Mouse (Mus musculus): Measurements from ENCODE around the gene Nr2f2.

Nr2f2 gene

GRCm38 (mm10) chr7:70350781-70351551, 15.6 kb downstream of the Nr2f2 start:
- no peak for DNase-seq (ENCODE audit: low spot score)

GRCm38 (mm10) chr7:70349981-70350670, 16.4 kb downstream of the Nr2f2 start:
- DNase-seq (ENCODE audit: low spot score), result no peak

GRCm38 (mm10) chr7:70348977-70349615, 17.4 kb downstream of the Nr2f2 start:
- no peak for DNase-seq (ENCODE audit: low spot score)

- no peak for DNase-seq (ENCODE audit: low spot score)
Measured at GRCm38 (mm10) chr7:70348064-70348976, 18.2 kb downstream of the Nr2f2 start.

GRCm38 (mm10) chr7:70347618-70347958, 18.9 kb downstream of the Nr2f2 start:
- DNase-seq (ENCODE audit: low spot score), result no peak

- no peak for DNase-seq (ENCODE audit: low spot score)
Measured at GRCm38 (mm10) chr7:70346951-70347617, 19.5 kb downstream of the Nr2f2 start.

GRCm38 (mm10) chr7:70346010-70346536, 20.5 kb downstream of the Nr2f2 start:
- no peak for DNase-seq (ENCODE audit: low spot score)

- no peak for DNase-seq (ENCODE audit: low spot score)
Measured at GRCm38 (mm10) chr7:70343426-70343825, 23.1 kb downstream of the Nr2f2 start.

- DNase-seq (ENCODE audit: low spot score), result no peak
Measured at GRCm38 (mm10) chr7:70342771-70343170, 23.8 kb downstream of the Nr2f2 start.

- DNase-seq (ENCODE audit: low spot score), result no peak
Measured at GRCm38 (mm10) chr7:70342076-70342475, 24.5 kb downstream of the Nr2f2 start.

GRCm38 (mm10) chr7:70339998-70340630, 26.4 kb downstream of the Nr2f2 start:
- DNase-seq (ENCODE audit: low spot score), result no peak

GRCm38 (mm10) chr7:70338265-70338640, 28.3 kb downstream of the Nr2f2 start:
- no peak for DNase-seq (ENCODE audit: low spot score)

- no peak for DNase-seq (ENCODE audit: low spot score)
Measured at GRCm38 (mm10) chr7:70337581-70338264, 28.8 kb downstream of the Nr2f2 start.

GRCm38 (mm10) chr7:70336571-70337240, 29.8 kb downstream of the Nr2f2 start:
- no peak for DNase-seq (ENCODE audit: low spot score)

- no peak for DNase-seq (ENCODE audit: low spot score)
Measured at GRCm38 (mm10) chr7:70336126-70336525, 30.4 kb downstream of the Nr2f2 start.

GRCm38 (mm10) chr7:70335411-70335810, 31.1 kb downstream of the Nr2f2 start:
- no peak for DNase-seq (ENCODE audit: low spot score)

GRCm38 (mm10) chr7:70334836-70335235, 31.7 kb downstream of the Nr2f2 start:
- DNase-seq (ENCODE audit: low spot score), result no peak

GRCm38 (mm10) chr7:70333851-70334250, 32.7 kb downstream of the Nr2f2 start:
- no peak for DNase-seq (ENCODE audit: low spot score)

GRCm38 (mm10) chr7:70332926-70333664, 33.4 kb downstream of the Nr2f2 start:
- DNase-seq (ENCODE audit: low spot score), result no peak
